Mouse (Mus musculus) thymus, adult 2 months (tissue): ENCODE data around the gene Fam219b.

Experiments
- CTCF ChIP-seq: fragments of 200-500 bp; IDR thresholded peaks from 2 replicates; pipeline ENCODE4 v1.5.1; 2012; ENCODE audit warnings: mild to moderate bottlenecking, control low read depth, low read length, moderate library complexity, borderline replicate concordance; ENCODE audit not compliant: control insufficient read depth, poor library complexity, insufficient read depth; ENCODE audit errors: extremely low read depth
- POLR2A ChIP-seq: fragments of 200-500 bp; IDR thresholded peaks from 2 replicates; pipeline ENCODE4 v1.6.1; 2012; ENCODE audit warnings: mild to moderate bottlenecking, low read length, control low read depth, moderate library complexity; ENCODE audit not compliant: control insufficient read depth, poor library complexity, insufficient read depth; ENCODE audit errors: extremely low read depth

- TF ChIP-seq POLR2A (no peak), CTCF (no peak)
Measured at GRCm38 (mm10) chr9:57577144-57577849, 40.0 kb downstream of the Fam219b start.
